Mouse (Mus musculus) kidney, adult 18-20 months (tissue): ENCODE results near the gene B230104I21Rik.

Source experiments
- DNase-seq: peaks from one replicate; pipeline ENCODE4 v3.0.0; 2021

B230104I21Rik gene

GRCm38 (mm10) chr4:154352246-154352645 is 16.3 kb downstream of the B230104I21Rik start:
- DNase-seq, result no peak

DNA sequence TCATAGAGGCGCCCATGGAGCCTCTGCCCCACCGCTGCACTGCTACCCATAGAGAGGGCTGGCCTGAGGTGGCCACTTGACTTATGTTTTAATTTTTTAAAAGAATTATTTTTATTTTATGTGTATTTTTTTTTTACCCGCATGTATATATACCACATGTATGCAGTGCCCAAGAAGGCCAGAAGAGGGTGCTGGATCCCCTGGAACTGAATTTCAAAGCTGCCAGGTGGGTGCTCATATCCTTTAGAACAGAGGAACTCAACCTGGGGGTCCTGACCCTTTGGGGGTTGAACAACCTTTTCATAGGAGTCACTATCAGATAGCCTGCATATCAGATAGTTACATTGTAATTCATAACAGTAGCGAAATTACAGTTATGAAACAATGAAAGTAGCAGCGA is 19.5 kb downstream of the B230104I21Rik start:
- DNase-seq, result no peak

GRCm38 (mm10) chr4:154358370-154358769 is 22.4 kb downstream of the B230104I21Rik start:
- DNase-seq, result no peak

GRCm38 (mm10) chr4:154358816-154359215 is 22.9 kb downstream of the B230104I21Rik start:
- no peak for DNase-seq

DNA sequence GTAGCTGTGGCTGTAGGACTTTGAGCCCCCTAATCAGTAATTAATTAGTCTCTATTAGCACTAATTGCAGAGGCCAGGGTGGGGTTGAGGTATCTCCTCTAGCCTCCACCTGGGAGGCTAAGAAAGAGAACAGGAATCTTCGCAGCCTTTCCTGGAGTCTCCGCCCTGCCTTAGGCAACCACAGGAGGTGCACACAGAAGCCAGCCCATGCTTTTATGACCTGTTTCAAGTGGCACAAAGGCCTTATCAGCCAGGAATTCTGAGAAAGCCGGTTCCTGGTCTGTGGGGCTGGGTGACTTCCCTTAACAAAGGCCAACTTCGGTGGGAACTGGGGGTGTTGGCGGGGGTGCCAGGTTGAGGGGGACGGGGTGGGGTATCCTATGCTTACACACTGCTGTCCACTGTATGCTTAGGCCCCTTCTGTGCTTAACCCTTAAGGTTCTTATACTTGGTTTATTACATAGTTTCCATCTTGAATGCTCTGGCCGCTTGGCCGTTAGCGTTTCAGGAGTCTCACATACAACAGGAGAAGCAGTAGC is 23.9 kb downstream of the B230104I21Rik start:
- DNase-seq, result no peak

DNA sequence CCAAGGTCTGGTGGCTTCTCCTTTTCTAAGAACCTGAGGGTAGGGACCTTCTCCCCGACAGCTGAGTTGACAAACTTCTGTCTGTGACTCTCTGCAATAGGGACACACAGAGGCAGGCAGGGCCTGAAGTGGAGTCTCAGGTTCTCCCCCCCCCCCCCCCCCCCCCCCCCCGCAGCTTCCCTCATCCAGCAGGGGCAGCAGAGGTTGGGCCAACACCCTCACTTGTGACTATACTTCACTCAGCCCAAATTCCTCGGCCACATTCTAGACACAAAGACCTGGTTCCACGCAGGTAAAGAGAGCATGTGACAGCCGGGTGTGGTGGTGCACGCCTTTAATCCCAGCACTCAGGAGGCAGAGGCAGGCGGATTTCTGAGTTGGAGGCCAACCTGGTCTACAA is 24.5 kb downstream of the B230104I21Rik start:
- no peak for DNase-seq

DNA sequence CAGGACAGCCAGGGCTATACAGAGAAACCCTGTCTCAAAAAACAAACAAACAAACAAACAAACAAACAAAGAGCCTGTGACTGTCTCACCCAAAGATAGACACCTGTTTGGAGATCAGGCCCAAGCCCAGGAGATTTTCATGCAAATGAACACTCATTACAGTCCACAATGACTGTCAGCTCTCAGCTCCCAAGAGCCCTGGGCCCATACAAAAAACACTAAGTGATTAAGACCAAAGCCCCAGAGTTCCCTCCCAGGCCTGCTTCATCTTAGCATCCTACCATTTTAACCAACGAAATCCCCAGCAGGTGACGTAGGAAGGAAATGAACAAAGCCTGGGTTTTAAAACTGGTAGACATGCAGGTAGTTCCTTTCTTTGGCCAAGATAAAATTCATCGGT is 24.9 kb downstream of the B230104I21Rik start:
- no peak for DNase-seq

- no peak for DNase-seq
Observed at GRCm38 (mm10) chr4:154364752-154365151, 28.8 kb downstream of the B230104I21Rik start.

GRCm38 (mm10) chr4:154366836-154367235 is 30.9 kb downstream of the B230104I21Rik start:
- DNase-seq, result no peak

- DNase-seq, result no peak
Observed at GRCm38 (mm10) chr4:154369089-154369488, 33.2 kb downstream of the B230104I21Rik start.

DNA sequence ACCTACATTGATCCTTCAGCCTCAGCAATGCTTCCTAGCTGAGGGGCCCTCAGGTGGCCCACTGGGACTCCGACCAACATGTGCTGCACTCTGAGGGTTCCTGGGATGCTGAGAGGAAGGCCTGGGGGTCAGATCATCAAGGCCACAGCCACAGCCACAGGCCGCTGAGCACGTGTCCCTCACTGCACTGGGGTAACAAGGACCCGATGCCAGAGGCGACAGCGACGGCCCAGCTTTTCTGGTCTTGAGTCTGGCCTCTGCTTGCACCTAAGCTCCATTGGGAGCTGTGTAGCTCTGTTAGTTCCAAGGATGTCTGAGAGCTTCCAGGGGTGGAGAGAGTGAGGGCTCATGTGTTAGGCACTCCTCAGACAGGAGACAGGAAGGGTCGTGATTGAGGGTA is 34.9 kb downstream of the B230104I21Rik start:
- DNase-seq, result no peak

DNA sequence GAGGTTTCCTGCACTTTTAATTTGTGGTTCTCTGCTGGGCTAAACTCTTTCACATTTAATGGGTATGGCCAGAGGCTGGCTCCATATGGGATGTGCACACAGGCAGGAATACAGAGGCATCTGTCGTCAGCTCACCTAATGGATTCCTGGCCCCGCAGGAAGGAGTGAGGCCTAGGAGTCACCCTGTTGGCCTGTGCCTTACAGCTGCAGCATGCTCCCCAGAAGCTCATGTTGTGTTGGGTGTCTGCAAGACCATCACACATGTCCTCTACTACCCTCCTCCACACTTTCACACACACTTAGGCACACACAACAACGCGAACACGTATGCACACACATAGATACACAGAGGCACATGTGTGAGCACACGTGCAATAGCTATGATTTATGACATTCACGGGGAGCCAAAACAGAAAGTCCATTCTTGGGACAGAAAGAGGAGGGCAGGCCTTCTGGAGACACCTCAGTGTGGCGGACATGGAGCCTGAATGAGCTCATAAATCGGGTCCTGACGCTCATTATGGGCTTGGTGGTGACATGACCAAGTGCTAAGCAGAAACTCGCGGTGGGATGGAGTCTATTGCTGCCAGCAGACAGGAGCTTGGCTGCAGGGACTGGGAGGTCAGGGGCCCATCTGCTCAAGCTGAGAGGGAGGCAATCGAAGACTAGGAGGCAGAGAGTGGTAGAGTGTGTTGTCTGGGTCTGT is 35.8 kb downstream of the B230104I21Rik start:
- DNase-seq, result no peak

DNA sequence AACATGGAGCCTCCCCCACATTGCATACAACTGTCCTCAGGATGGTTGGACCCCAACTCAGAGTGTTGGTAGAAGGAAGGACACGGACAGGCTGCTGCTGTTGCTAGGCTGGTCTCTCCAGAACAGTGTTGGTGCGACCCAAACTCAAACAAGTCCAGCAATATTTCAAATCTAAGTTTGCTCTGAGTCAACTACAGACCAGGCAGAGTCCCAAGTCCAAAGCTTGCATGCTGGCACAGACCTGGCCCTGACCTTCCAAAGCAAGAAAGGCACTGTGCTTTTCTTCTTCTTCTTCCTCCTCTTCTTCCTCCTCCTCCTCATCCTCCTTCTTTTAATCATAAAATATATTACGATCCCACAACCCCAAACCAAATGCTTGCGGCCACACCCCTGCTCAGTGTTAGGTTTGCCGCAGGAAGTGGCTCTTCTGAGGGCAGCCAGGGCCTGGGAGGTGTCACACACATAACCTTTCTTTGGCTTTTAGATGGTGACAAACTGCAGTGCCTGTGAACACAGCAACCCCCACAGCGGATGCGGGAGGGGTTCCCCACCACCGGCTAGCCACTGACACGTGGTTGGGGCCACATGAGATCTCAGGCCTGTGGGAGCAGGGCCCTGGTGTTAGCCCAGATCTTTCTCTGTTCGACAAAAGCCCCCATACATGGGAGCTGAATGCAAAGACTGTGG is 40.2 kb downstream of the B230104I21Rik start:
- no peak for DNase-seq

DNA sequence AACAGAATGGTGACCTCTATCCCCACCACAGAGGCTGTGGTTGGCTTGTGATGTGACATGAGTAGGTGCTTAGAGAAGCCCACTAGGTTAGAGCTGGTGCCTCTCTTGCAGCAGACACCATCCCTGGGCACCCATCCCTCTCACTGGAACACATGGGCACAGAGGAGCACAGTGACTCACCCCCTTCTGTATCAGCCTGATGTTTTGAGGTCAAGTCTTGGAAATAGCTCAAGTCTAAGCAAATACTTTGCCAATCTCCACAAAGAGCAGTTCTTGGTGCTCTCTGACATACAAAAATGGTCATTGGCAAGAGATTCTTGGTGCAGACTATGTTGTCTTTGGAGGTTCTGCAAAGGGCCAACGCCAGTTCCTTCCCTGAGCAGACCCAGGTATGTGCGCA is 42.9 kb downstream of the B230104I21Rik start:
- DNase-seq, result no peak

DNA sequence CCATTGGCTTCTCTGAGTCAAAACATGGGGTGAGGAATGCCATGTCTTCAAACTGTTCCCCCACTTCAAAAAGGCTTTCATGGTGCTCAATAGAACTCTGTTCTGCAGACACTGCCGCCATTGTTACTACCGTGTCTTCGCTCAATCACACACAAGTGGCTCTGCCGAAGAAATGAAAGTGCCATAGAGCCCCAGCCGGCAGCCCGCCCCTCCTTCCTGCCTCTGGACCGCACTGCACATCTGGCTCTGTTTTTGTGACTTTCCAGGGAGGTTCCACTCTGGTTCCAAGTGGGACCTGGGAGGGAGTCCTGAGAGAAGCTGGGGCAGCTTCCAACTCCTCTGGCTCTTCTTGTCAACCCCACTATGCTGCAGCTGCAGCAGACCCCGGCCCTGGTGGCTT is 49.3 kb downstream of the B230104I21Rik start:
- no peak for DNase-seq

- DNase-seq, result no peak
Observed at GRCm38 (mm10) chr4:154385918-154386317, 50.0 kb downstream of the B230104I21Rik start.

GRCm38 (mm10) chr4:154386810-154387209 is 50.9 kb downstream of the B230104I21Rik start:
- DNase-seq, result no peak

- no peak for DNase-seq
Observed at GRCm38 (mm10) chr4:154389641-154390040, 53.7 kb downstream of the B230104I21Rik start.

DNA sequence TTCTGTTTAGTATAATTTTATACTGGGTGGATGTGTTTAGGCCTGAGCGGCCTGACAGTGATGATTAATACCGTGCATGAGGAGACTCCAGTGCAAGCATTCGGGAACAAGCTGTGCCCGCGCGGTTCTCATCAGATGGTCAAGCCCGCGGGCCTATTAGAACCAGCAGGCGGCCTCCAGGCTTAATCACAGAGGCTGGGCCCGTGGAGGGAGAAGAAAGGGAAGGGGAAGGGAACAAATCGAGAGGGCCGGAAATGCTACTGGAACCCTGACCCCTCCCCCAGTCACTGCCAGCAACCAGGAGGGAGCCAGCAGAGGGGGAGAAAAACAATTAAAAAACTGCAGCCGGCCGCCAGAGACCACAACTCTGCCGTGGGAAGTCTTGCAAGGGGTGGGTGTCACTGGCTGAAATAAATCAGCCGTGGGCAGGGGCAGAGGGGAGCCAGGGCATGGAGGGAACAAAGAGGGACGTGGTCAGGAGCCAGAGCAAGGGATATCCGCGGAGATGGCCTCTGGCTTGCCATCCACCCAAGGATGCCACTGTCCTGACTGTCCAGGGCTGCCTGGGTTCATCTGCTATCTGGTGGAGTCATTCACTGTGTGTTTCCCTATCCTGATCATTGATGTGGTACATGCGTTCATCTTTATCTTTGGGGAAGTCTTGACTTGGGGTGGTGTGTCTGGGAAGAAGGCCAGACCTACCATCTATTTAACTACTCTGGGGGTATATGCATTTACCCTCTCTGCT is 54.6 kb downstream of the B230104I21Rik start:
- DNase-seq, result no peak

- no peak for DNase-seq
Observed at GRCm38 (mm10) chr4:154392641-154393040, 56.7 kb downstream of the B230104I21Rik start.

- peak; percentile 14 for DNase-seq
Observed at GRCm38 (mm10) chr4:154393196-154394122, 57.5 kb downstream of the B230104I21Rik start.

DNA sequence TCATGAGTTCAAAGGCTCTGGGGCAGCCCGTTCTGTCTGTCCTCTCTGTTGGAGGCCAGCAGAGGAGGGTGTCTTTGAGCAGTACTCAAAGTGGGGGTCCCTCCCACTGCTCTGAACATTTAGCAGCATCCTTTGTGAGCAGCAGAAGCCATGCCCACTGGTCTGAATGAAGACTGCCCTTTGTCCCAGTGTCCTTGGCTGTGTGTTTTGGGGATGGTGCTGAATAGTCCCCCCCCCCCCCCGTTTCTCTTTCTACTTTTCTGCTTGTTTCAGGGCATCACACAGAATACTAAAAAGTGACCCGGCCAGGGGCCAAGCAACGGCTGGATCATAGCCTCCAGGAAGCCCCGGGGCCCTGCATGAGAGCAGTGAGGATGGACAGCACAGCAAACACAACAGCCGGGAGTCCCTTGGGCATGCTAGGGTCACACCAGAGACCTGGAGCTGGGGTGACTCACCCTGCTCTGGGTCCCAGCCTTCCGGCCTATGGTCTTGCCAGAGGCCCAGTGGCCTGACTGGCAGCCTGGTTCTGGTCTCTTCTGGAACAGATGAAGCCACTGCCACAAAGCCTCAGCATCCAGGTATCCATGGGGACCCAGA is 58.3 kb downstream of the B230104I21Rik start:
- no peak for DNase-seq
